Mouse (Mus musculus) heart, postnatal 0 days (tissue): ENCODE measurements around the gene Ap5s1. TPM values are rescaled to one million over a fixed set of nuclear protein-coding genes. Genes with fewer than 3 reads are reported as not detected.
A peak's percentile ranks its signal among the peaks of the same experiment; 100 is the strongest.

ENCODE experiments used
- ATAC-seq: fragments of 200-750 bp; cut with Nextera tagmentation; 2 replicates; pipeline ENCODE4 v1.8.0; 2017; ENCODE audit warnings: low read depth, moderate number of reproducible peaks, moderate library complexity; ENCODE audit not compliant: insufficient read depth
- DNase-seq: peaks from one replicate; pipeline ENCODE4 v3.0.0-alpha.2; 2016; ENCODE audit warnings: low spot score
- H3K27ac ChIP-seq: fragments of 300-500 bp; sonication (generic); 2 replicates; pipeline ENCODE4 v1.5.1; 2014; ENCODE audit warnings: low read depth, mild to moderate bottlenecking
- H3K27me3 ChIP-seq: fragments of 300-500 bp; sonication (generic); 2 replicates; pipeline ENCODE4 v1.6.1; 2014; ENCODE audit warnings: low read length, mixed read lengths; ENCODE audit not compliant: control insufficient read depth, insufficient read depth
- H3K36me3 ChIP-seq: fragments of 300-500 bp; sonication (generic); replicated peaks from 2 replicates; pipeline ENCODE4 v1.6.1; 2014; ENCODE audit warnings: low read length, mixed read lengths; ENCODE audit not compliant: control insufficient read depth, insufficient read depth
- H3K4me1 ChIP-seq: fragments of 300-500 bp; sonication (generic); 2 replicates; pipeline ENCODE4 v1.6.1; 2014; ENCODE audit warnings: antibody characterized with exemption; ENCODE audit not compliant: control insufficient read depth, insufficient read depth
- H3K4me2 ChIP-seq: fragments of 300-500 bp; sonication (generic); 2 replicates; pipeline ENCODE4 v1.6.1; 2014; ENCODE audit warnings: low read depth, mild to moderate bottlenecking, low read length, moderate library complexity
- H3K4me3 ChIP-seq: fragments of 300-500 bp; sonication (generic); 2 replicates; pipeline ENCODE4 v1.5.1; 2014; ENCODE audit warnings: low read depth, low read length
- H3K9ac ChIP-seq: fragments of 300-500 bp; sonication (generic); replicated peaks from 2 replicates; pipeline ENCODE4 v1.6.1; 2014; ENCODE audit warnings: low read depth, low read length, mixed read lengths
- H3K9me3 ChIP-seq: fragments of 300-500 bp; sonication (generic); replicated peaks from 2 replicates; pipeline ENCODE4 v1.6.1; 2016; ENCODE audit warnings: low read length; ENCODE audit not compliant: control insufficient read depth
- CTCF ChIP-seq: IDR thresholded peaks from 2 replicates; pipeline ENCODE4 v1.5.1; 2016; ENCODE audit warnings: antibody characterized with exemption, control low read depth, low read depth
- EP300 ChIP-seq: IDR thresholded peaks from 2 replicates; pipeline ENCODE4 v1.6.1; 2016; ENCODE audit warnings: antibody characterized with exemption, low read depth
- WGBS: fragments of 180-500 bp; shearing (Covaris S2); extraction: QIAGEN DNeasy Blood & Tissue Kit; methylation state at CpG from one replicate; pipeline ENCODE4 v1.1.7; 2014; 5-methylcytosine and 5-hydroxymethylcytosine counted together
- polyA plus RNA-seq: library from polyadenylated mRNA; unstranded; fragments of >200 nt; fragmentation: Nextera tagmentation; extraction: Ambion mirVana; gene quantifications from 2 replicates; pipeline ENCODE4 v1.2.1, GENCODE M21; 2015
- total RNA-seq: library from RNA; depleted of rRNA; stranded (reverse); fragments of >200 nt; gene quantifications from 2 replicates; pipeline ENCODE4 v1.2.3, GENCODE M21; 2014; ENCODE audit warnings: low replicate concordance

The Ap5s1 gene
- total and polyA plus RNA-seq, 2 experiments from 2014 or later: 65.5 to 107 TPM

- Histone ChIP-seq H3K4me1 (peaks cover 44% of the 10 kb centered on the region), H3K4me2 (no peak overlapping the region), H3K36me3 (peaks cover 11% of the 10 kb centered on the region), H3K9ac (no peak overlapping the region), H3K27ac (no peak overlapping the region), H3K9me3 (no peaks in the 10 kb centered on the region), H3K27me3 (no peaks in the 10 kb centered on the region), H3K4me3 (no peak overlapping the region)
- DNase-seq (no peak), ATAC-seq (no peak)
- TF ChIP-seq CTCF (no peak), EP300 (no peak)
- 95% methylated on average over 2 of the region's 2 CpGs for WGBS
These were observed 1.5 kb downstream of the Ap5s1 start for GRCm38 (mm10) chr2:131208356-131208755.

- Histone ChIP-seq H3K4me2 (peak overlapping the region; percentile 67), H3K9me3 (no peaks in the 10 kb centered on the region), H3K4me1 (peaks cover 45% of the 10 kb centered on the region), H3K27me3 (no peaks in the 10 kb centered on the region), H3K27ac (peak overlapping the region; percentile 88), H3K4me3 (peak overlapping the region; percentile 61; the same call in 1 of the 2 replicates), H3K9ac (peak overlapping the region; percentile 74; the same call in 1 of the 2 replicates), H3K36me3 (peaks cover 21% of the 10 kb centered on the region)
- TF ChIP-seq EP300: no peak
- TF ChIP-seq CTCF: no peak
- no peak for ATAC-seq
- 58% methylated on average over 4 of the region's 4 CpGs for WGBS
- DNase-seq: no peak
These were observed 2.4 kb downstream of the Ap5s1 start for GRCm38 (mm10) chr2:131209125-131209795.

- ATAC-seq (peak; percentile 97), DNase-seq (peak; percentile 95)
- H3K9me3 ChIP-seq: no peaks in the 10 kb centered on the region
- H3K4me2 ChIP-seq: peak overlapping the region; percentile 67
- no peaks in the 10 kb centered on the region for H3K27me3 ChIP-seq
- H3K27ac ChIP-seq: peak overlapping the region; percentile 88
- peak; percentile 94 for TF ChIP-seq EP300
- TF ChIP-seq CTCF: peak; percentile 88
- peaks cover 27% of the 10 kb centered on the region for H3K36me3 ChIP-seq
- H3K4me1 ChIP-seq: peaks cover 37% of the 10 kb centered on the region
- H3K9ac ChIP-seq: peak overlapping the region; percentile 74
- H3K4me3 ChIP-seq: peak overlapping the region; percentile 61
- under 1% methylated on average over 50 of the region's 50 CpGs for WGBS
These were observed 3.3 kb downstream of the Ap5s1 start for GRCm38 (mm10) chr2:131209969-131210792.

- no peak for TF ChIP-seq CTCF
- no peak for TF ChIP-seq EP300
- H3K36me3 ChIP-seq: peaks cover 27% of the 10 kb centered on the region
- 37% methylated on average over 9 of the region's 9 CpGs for WGBS
- peak overlapping the region; percentile 67 for H3K4me2 ChIP-seq
- no peak for ATAC-seq
- peak overlapping the region; percentile 88 for H3K27ac ChIP-seq
- no peak for DNase-seq
- H3K9me3 ChIP-seq: no peaks in the 10 kb centered on the region
- H3K9ac ChIP-seq: peak overlapping the region; percentile 74
- no peaks in the 10 kb centered on the region for H3K27me3 ChIP-seq
- peaks cover 39% of the 10 kb centered on the region for H3K4me1 ChIP-seq
- peak overlapping the region; percentile 61 for H3K4me3 ChIP-seq
These were observed 4.2 kb downstream of the Ap5s1 start for GRCm38 (mm10) chr2:131211026-131211615.

GRCm38 (mm10) chr2:131213773-131214172, 6.9 kb downstream of the Ap5s1 start:
- Histone ChIP-seq H3K27ac (peak overlapping the region; percentile 49), H3K9me3 (no peaks in the 10 kb centered on the region), H3K4me2 (no peak overlapping the region), H3K36me3 (peaks cover 27% of the 10 kb centered on the region), H3K4me3 (no peak overlapping the region), H3K27me3 (no peaks in the 10 kb centered on the region), H3K4me1 (peaks cover 45% of the 10 kb centered on the region), H3K9ac (no peak overlapping the region)
- TF ChIP-seq EP300: no peak
- TF ChIP-seq CTCF: no peak
- DNase-seq (peak; percentile 17), ATAC-seq (no peak)
- WGBS: 59% methylated on average over 7 of the region's 7 CpGs
